Mouse (Mus musculus) spleen, adult 2 months (tissue): Measurements from ENCODE around the gene Agbl4.

ENCODE experiments used
- CTCF ChIP-seq: fragments of 200-500 bp; IDR thresholded peaks from 2 replicates; pipeline ENCODE4 v1.5.1; 2011; ENCODE audit warnings: mild to moderate bottlenecking, inconsistent platforms; ENCODE audit not compliant: insufficient read depth, insufficient read length, insufficient replicate concordance; ENCODE audit errors: extremely low read depth
- POLR2A ChIP-seq: fragments of 200-500 bp; IDR thresholded peaks from 2 replicates; pipeline ENCODE4 v1.6.1; 2011; ENCODE audit warnings: low read depth, low read length, inconsistent platforms

DNA sequence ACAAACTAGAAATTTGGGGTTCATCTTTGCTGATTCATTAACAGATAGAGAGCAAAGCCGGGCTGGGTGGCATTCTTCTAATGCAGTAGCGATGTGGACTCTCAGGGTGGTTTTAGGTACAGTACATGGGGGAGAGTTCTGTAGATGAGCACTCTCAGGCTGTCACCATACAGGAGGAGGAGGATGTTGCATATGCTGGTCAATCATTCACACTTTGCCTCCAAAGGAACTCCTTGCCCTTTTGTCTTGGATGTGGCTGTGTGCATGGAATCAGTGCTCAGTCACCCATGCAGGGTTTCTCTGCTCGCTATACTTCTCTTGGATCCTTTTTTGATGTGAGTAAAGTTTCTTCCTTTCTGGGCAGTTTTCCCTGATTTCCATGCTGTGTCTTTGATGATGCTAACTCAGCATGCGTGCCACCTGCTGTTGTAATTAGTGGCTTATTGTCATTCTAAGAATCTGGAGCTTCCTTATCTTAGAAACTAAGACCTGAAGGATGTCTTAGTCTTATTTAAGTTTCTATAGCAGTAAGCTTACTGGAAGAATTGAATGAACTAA, 200.3 kb downstream of the Agbl4 start:
- TF ChIP-seq CTCF (no peak), POLR2A (no peak)
